Mouse (Mus musculus): ENCODE measurements around the gene Cpt2.

The Cpt2 gene

GRCm38 (mm10) chr4:107923145-107923802 lies at the start of gene Cpt2:
Cpt2 (minus strand) TSS chr4:107923610.
- peak; percentile 95 for DNase-seq (ENCODE audit: low spot score)

- DNase-seq (ENCODE audit: low spot score): no peak
These were observed 47.8 kb upstream of the Cpt2 start for GRCm38 (mm10) chr4:107971162-107971561.

- no peak for DNase-seq (ENCODE audit: low spot score)
These were observed 46.4 kb upstream of the Cpt2 start for GRCm38 (mm10) chr4:107969781-107970180.

- no peak for DNase-seq (ENCODE audit: low spot score)
These were observed 44.7 kb upstream of the Cpt2 start, which contains the start of gene Slc1a7 for GRCm38 (mm10) chr4:107967966-107968682. Slc1a7 (plus strand) TSS chr4:107968332.

GRCm38 (mm10) chr4:107966416-107967109 lies 43.2 kb upstream of the Cpt2 start:
- no peak for DNase-seq (ENCODE audit: low spot score)

GRCm38 (mm10) chr4:107962792-107963191 lies 39.4 kb upstream of the Cpt2 start:
- DNase-seq (ENCODE audit: low spot score): no peak

GRCm38 (mm10) chr4:107962044-107962732 lies 38.8 kb upstream of the Cpt2 start:
- no peak for DNase-seq (ENCODE audit: low spot score)

- no peak for DNase-seq (ENCODE audit: low spot score)
These were observed 35.1 kb upstream of the Cpt2 start for GRCm38 (mm10) chr4:107958487-107958886.

- no peak for DNase-seq (ENCODE audit: low spot score)
These were observed 32.3 kb upstream of the Cpt2 start for GRCm38 (mm10) chr4:107955691-107956090.

GRCm38 (mm10) chr4:107952845-107953244 lies 29.4 kb upstream of the Cpt2 start:
- no peak for DNase-seq (ENCODE audit: low spot score)

GRCm38 (mm10) chr4:107949918-107950317 lies 26.5 kb upstream of the Cpt2 start:
- no peak for DNase-seq (ENCODE audit: low spot score)

- DNase-seq (ENCODE audit: low spot score): no peak
These were observed 20.7 kb upstream of the Cpt2 start for GRCm38 (mm10) chr4:107944141-107944540.

GRCm38 (mm10) chr4:107942741-107943140 lies 19.3 kb upstream of the Cpt2 start:
- DNase-seq (ENCODE audit: low spot score): no peak

- no peak for DNase-seq (ENCODE audit: low spot score)
These were observed 14.7 kb upstream of the Cpt2 start for GRCm38 (mm10) chr4:107938124-107938523.

GRCm38 (mm10) chr4:107937338-107937737 lies 13.9 kb upstream of the Cpt2 start:
- DNase-seq (ENCODE audit: low spot score): no peak

GRCm38 (mm10) chr4:107935254-107935653 lies 11.8 kb upstream of the Cpt2 start:
- DNase-seq (ENCODE audit: low spot score): no peak

- DNase-seq (ENCODE audit: low spot score): no peak
These were observed 9.8 kb upstream of the Cpt2 start for GRCm38 (mm10) chr4:107933239-107933638.

GRCm38 (mm10) chr4:107931453-107931852 lies 8.0 kb upstream of the Cpt2 start:
- no peak for DNase-seq (ENCODE audit: low spot score)

GRCm38 (mm10) chr4:107928726-107929125 lies 5.3 kb upstream of the Cpt2 start:
- no peak for DNase-seq (ENCODE audit: low spot score)

- DNase-seq (ENCODE audit: low spot score): peak; percentile 22
These were observed 4.9 kb upstream of the Cpt2 start for GRCm38 (mm10) chr4:107928269-107928668.

GRCm38 (mm10) chr4:107923803-107924194 lies 389 bp upstream of the Cpt2 start:
- no peak for DNase-seq (ENCODE audit: low spot score)

- peak; percentile 33 for DNase-seq (ENCODE audit: low spot score)
These were observed 1.5 kb downstream of the Cpt2 start for GRCm38 (mm10) chr4:107921952-107922351.
